Mouse (Mus musculus): ENCODE measurements at regions not wholly inside any gene's neighbourhood (a gene's known extent, or its start where the extent isn't known, plus 50 kb on each side); places are given as distances from the start of the nearest gene placed in this dataset.

GRCm38 (mm10) chr14:86490826-86491225 lies 650.2 kb downstream of the Diaph3 start:
- Histone ChIP-seq H3K27me3 (ENCODE audit: control insufficient read depth, insufficient read depth, low read length) (no peaks in the 10 kb centered on the region), H3K4me2 (ENCODE audit: low read depth, low read length, severe bottlenecking) (no peak overlapping the region), H3K27ac (ENCODE audit: low read depth, low read length) (no peak overlapping the region), H3K4me3 (ENCODE audit: low read depth, low read length) (no peak overlapping the region), H3K4me1 (replicated peaks; ENCODE audit: control insufficient read depth, insufficient read depth, low read length) (no peaks in the 10 kb centered on the region), H3K9ac (ENCODE audit: low read length) (no peak overlapping the region), H3K36me3 (ENCODE audit: control insufficient read depth, insufficient read depth, low read length) (no peaks in the 10 kb centered on the region), H3K9me3 (ENCODE audit: control insufficient read depth, low read length) (no peaks in the 10 kb centered on the region)
- ATAC-seq (replicated peaks; ENCODE audit: low FRiP score) (no peak), DNase-seq (ENCODE audit: low spot score) (no peak)
- WGBS: 80% methylated on average over 4 of the region's 4 CpGs

- H3K36me3 ChIP-seq (ENCODE audit: control insufficient read depth, insufficient read depth, low read length): no peaks in the 10 kb centered on the region
- H3K27ac ChIP-seq (ENCODE audit: low read depth, low read length): no peak overlapping the region
- DNase-seq (ENCODE audit: low spot score) (no peak), ATAC-seq (replicated peaks; ENCODE audit: low FRiP score) (no peak)
- 83% methylated on average over 13 of the region's 13 CpGs for WGBS
- no peak overlapping the region for H3K9ac ChIP-seq (ENCODE audit: low read length)
- H3K4me1 ChIP-seq (replicated peaks; ENCODE audit: control insufficient read depth, insufficient read depth, low read length): no peaks in the 10 kb centered on the region
- H3K9me3 ChIP-seq (ENCODE audit: control insufficient read depth, low read length): no peaks in the 10 kb centered on the region
- H3K27me3 ChIP-seq (ENCODE audit: control insufficient read depth, insufficient read depth, low read length): no peaks in the 10 kb centered on the region
- H3K4me3 ChIP-seq (ENCODE audit: low read depth, low read length): no peak overlapping the region
- H3K4me2 ChIP-seq (ENCODE audit: low read depth, low read length, severe bottlenecking): no peak overlapping the region
Observed at GRCm38 (mm10) chr14:86489872-86490631, 651.0 kb downstream of the Diaph3 start.

- Histone ChIP-seq H3K9ac (ENCODE audit: low read length) (no peak overlapping the region), H3K4me3 (ENCODE audit: low read depth, low read length) (no peak overlapping the region), H3K27me3 (ENCODE audit: control insufficient read depth, insufficient read depth, low read length) (no peaks in the 10 kb centered on the region), H3K9me3 (ENCODE audit: control insufficient read depth, low read length) (no peaks in the 10 kb centered on the region), H3K27ac (ENCODE audit: low read depth, low read length) (no peak overlapping the region), H3K4me1 (replicated peaks; ENCODE audit: control insufficient read depth, insufficient read depth, low read length) (no peaks in the 10 kb centered on the region), H3K4me2 (ENCODE audit: low read depth, low read length, severe bottlenecking) (no peak overlapping the region), H3K36me3 (ENCODE audit: control insufficient read depth, insufficient read depth, low read length) (no peaks in the 10 kb centered on the region)
- ATAC-seq (replicated peaks; ENCODE audit: low FRiP score): no peak
- no peak for DNase-seq (ENCODE audit: low spot score)
- 93% methylated on average over 16 of the region's 16 CpGs for WGBS
Observed at GRCm38 (mm10) chr14:86489044-86489816, 651.8 kb downstream of the Diaph3 start.

GRCm38 (mm10) chr14:86487285-86487897 lies 653.6 kb downstream of the Diaph3 start:
- H3K27ac ChIP-seq (ENCODE audit: low read depth, low read length): no peak overlapping the region
- no peak for ATAC-seq (replicated peaks; ENCODE audit: low FRiP score)

GRCm38 (mm10) chr14:86484247-86484646 lies 656.8 kb downstream of the Diaph3 start:
- ATAC-seq (replicated peaks; ENCODE audit: low FRiP score) (no peak), DNase-seq (ENCODE audit: low spot score) (no peak)
- Histone ChIP-seq H3K4me3 (ENCODE audit: low read depth, low read length) (no peak overlapping the region), H3K4me2 (ENCODE audit: low read depth, low read length, severe bottlenecking) (no peak overlapping the region), H3K9ac (ENCODE audit: low read length) (no peak overlapping the region), H3K4me1 (replicated peaks; ENCODE audit: control insufficient read depth, insufficient read depth, low read length) (no peaks in the 10 kb centered on the region), H3K9me3 (ENCODE audit: control insufficient read depth, low read length) (no peaks in the 10 kb centered on the region), H3K36me3 (ENCODE audit: control insufficient read depth, insufficient read depth, low read length) (no peaks in the 10 kb centered on the region), H3K27me3 (ENCODE audit: control insufficient read depth, insufficient read depth, low read length) (no peaks in the 10 kb centered on the region), H3K27ac (ENCODE audit: low read depth, low read length) (no peak overlapping the region)
- WGBS: 91% methylated on average over 5 of the region's 5 CpGs

More at GRCm38 (mm10) chr14:86487285-86487897, 653.6 kb downstream of the Diaph3 start:
- Histone ChIP-seq H3K27me3 (ENCODE audit: control insufficient read depth, insufficient read depth, low read length) (no peaks in the 10 kb centered on the region), H3K4me2 (ENCODE audit: low read depth, low read length, severe bottlenecking) (no peak overlapping the region), H3K9ac (ENCODE audit: low read length) (no peak overlapping the region), H3K36me3 (ENCODE audit: control insufficient read depth, insufficient read depth, low read length) (no peaks in the 10 kb centered on the region), H3K9me3 (ENCODE audit: control insufficient read depth, low read length) (no peaks in the 10 kb centered on the region), H3K4me3 (ENCODE audit: low read depth, low read length) (no peak overlapping the region), H3K4me1 (replicated peaks; ENCODE audit: control insufficient read depth, insufficient read depth, low read length) (no peaks in the 10 kb centered on the region)
- no peak for DNase-seq (ENCODE audit: low spot score)
- WGBS: 57% methylated on average over 8 of the region's 8 CpGs

- 97% methylated on average over 1 of the region's 1 CpGs for WGBS
- Histone ChIP-seq H3K9me3 (ENCODE audit: control insufficient read depth, low read length) (no peaks in the 10 kb centered on the region), H3K4me1 (replicated peaks; ENCODE audit: control insufficient read depth, insufficient read depth, low read length) (no peaks in the 10 kb centered on the region), H3K4me2 (ENCODE audit: low read depth, low read length, severe bottlenecking) (no peak overlapping the region), H3K27me3 (ENCODE audit: control insufficient read depth, insufficient read depth, low read length) (no peaks in the 10 kb centered on the region), H3K9ac (ENCODE audit: low read length) (no peak overlapping the region), H3K4me3 (ENCODE audit: low read depth, low read length) (no peak overlapping the region), H3K27ac (ENCODE audit: low read depth, low read length) (no peak overlapping the region), H3K36me3 (ENCODE audit: control insufficient read depth, insufficient read depth, low read length) (no peaks in the 10 kb centered on the region)
- DNase-seq (ENCODE audit: low spot score) (no peak), ATAC-seq (replicated peaks; ENCODE audit: low FRiP score) (no peak)
Observed at GRCm38 (mm10) chr14:86473604-86474003, 667.4 kb downstream of the Diaph3 start.

GRCm38 (mm10) chr14:86470462-86470861 lies 670.6 kb downstream of the Diaph3 start:
- no peak overlapping the region for H3K4me2 ChIP-seq (ENCODE audit: low read depth, low read length, severe bottlenecking)
- H3K4me1 ChIP-seq (replicated peaks; ENCODE audit: control insufficient read depth, insufficient read depth, low read length): no peaks in the 10 kb centered on the region
- WGBS: 71% methylated on average over 4 of the region's 4 CpGs
- H3K4me3 ChIP-seq (ENCODE audit: low read depth, low read length): no peak overlapping the region
- H3K36me3 ChIP-seq (ENCODE audit: control insufficient read depth, insufficient read depth, low read length): no peaks in the 10 kb centered on the region
- ATAC-seq (replicated peaks; ENCODE audit: low FRiP score): no peak
- H3K27me3 ChIP-seq (ENCODE audit: control insufficient read depth, insufficient read depth, low read length): no peaks in the 10 kb centered on the region
- no peak overlapping the region for H3K9ac ChIP-seq (ENCODE audit: low read length)
- no peaks in the 10 kb centered on the region for H3K9me3 ChIP-seq (ENCODE audit: control insufficient read depth, low read length)
- no peak overlapping the region for H3K27ac ChIP-seq (ENCODE audit: low read depth, low read length)
- no peak for DNase-seq (ENCODE audit: low spot score)

- H3K27me3 ChIP-seq (ENCODE audit: control insufficient read depth, insufficient read depth, low read length): no peaks in the 10 kb centered on the region
Observed at GRCm38 (mm10) chr14:86467886-86468463, 673.1 kb downstream of the Diaph3 start.

More at GRCm38 (mm10) chr14:86467886-86468463, 673.1 kb downstream of the Diaph3 start:
- 54% methylated on average over 8 of the region's 8 CpGs for WGBS
- ATAC-seq (replicated peaks; ENCODE audit: low FRiP score): no peak
- Histone ChIP-seq H3K4me3 (ENCODE audit: low read depth, low read length) (no peak overlapping the region), H3K9me3 (ENCODE audit: control insufficient read depth, low read length) (no peaks in the 10 kb centered on the region), H3K9ac (ENCODE audit: low read length) (no peak overlapping the region), H3K4me1 (replicated peaks; ENCODE audit: control insufficient read depth, insufficient read depth, low read length) (no peaks in the 10 kb centered on the region), H3K27ac (ENCODE audit: low read depth, low read length) (no peak overlapping the region), H3K36me3 (ENCODE audit: control insufficient read depth, insufficient read depth, low read length) (no peaks in the 10 kb centered on the region), H3K4me2 (ENCODE audit: low read depth, low read length, severe bottlenecking) (no peak overlapping the region)
- no peak for DNase-seq (ENCODE audit: low spot score)
